Mouse (Mus musculus) ES-E14 (cell line): ENCODE data around the gene Gm10181.

Experiments used
- CHD2 ChIP-seq: IDR thresholded peaks from 2 replicates; pipeline ENCODE4 v1.6.1; 2014; ENCODE audit warnings: mild to moderate bottlenecking, low read depth, low read length, inconsistent platforms
- HCFC1 ChIP-seq: IDR thresholded peaks from 2 replicates; pipeline ENCODE4 v1.6.1; 2012; ENCODE audit warnings: low read length, inconsistent platforms, borderline replicate concordance; ENCODE audit not compliant: insufficient read depth
- MAFK ChIP-seq: IDR thresholded peaks from 2 replicates; pipeline ENCODE4 v1.6.1; 2014; ENCODE audit warnings: mild to moderate bottlenecking, low read depth, low read length, inconsistent platforms; ENCODE audit not compliant: insufficient read depth
- ZC3H11A ChIP-seq: IDR thresholded peaks from 2 replicates; pipeline ENCODE4 v1.6.1; 2012; ENCODE audit warnings: low read depth, mild to moderate bottlenecking, inconsistent platforms, low read length, borderline replicate concordance
- ZNF384 ChIP-seq: IDR thresholded peaks from 2 replicates; pipeline ENCODE4 v1.6.1; 2012; ENCODE audit warnings: low read depth, low read length, inconsistent platforms

- TF ChIP-seq ZNF384 (no peak), CHD2 (no peak), ZC3H11A (no peak), HCFC1 (no peak), MAFK (no peak)
Observed at GRCm38 (mm10) chr9:25090853-25091252, 1.6 kb downstream of the Gm10181 start.
